Mouse (Mus musculus) neural tube, embryonic 13.5 days (tissue): ENCODE measurements around the gene Hspa2. TPM values are rescaled to one million over a fixed set of nuclear protein-coding genes. Genes with fewer than 3 reads are reported as not detected.

Source experiments
- ATAC-seq: fragments of 200-750 bp; cut with Nextera tagmentation; 2 replicates; pipeline ENCODE4 v1.8.0; 2017; ENCODE audit warnings: low read depth, mild to moderate bottlenecking, moderate TSS enrichment, moderate library complexity
- H3K27ac ChIP-seq: fragments of 300-500 bp; sonication (generic); replicated peaks from 2 replicates; pipeline ENCODE4 v1.5.1; 2015; ENCODE audit warnings: moderate library complexity, mild to moderate bottlenecking, inconsistent platforms
- H3K27me3 ChIP-seq: fragments of 300-500 bp; sonication (generic); 2 replicates; pipeline ENCODE4 v1.6.1; 2015; ENCODE audit warnings: mild to moderate bottlenecking, inconsistent platforms
- H3K36me3 ChIP-seq: fragments of 300-500 bp; sonication (generic); 2 replicates; pipeline ENCODE4 v1.6.1; 2015; ENCODE audit warnings: mild to moderate bottlenecking, inconsistent platforms
- H3K4me1 ChIP-seq: fragments of 300-500 bp; sonication (generic); replicated peaks from 2 replicates; pipeline ENCODE4 v1.6.1; 2015; ENCODE audit warnings: inconsistent platforms
- H3K4me2 ChIP-seq: fragments of 300-500 bp; sonication (generic); 2 replicates; pipeline ENCODE4 v1.6.1; 2015; ENCODE audit warnings: inconsistent platforms, mild to moderate bottlenecking, moderate library complexity
- H3K4me3 ChIP-seq: fragments of 300-500 bp; sonication (generic); 2 replicates; pipeline ENCODE4 v1.5.1; 2015; ENCODE audit warnings: mild to moderate bottlenecking, inconsistent platforms
- H3K9ac ChIP-seq: fragments of 300-500 bp; sonication (generic); 2 replicates; pipeline ENCODE4 v1.6.1; 2015; ENCODE audit warnings: moderate library complexity, mild to moderate bottlenecking, inconsistent platforms
- H3K9me3 ChIP-seq: fragments of 300-500 bp; sonication (generic); 2 replicates; pipeline ENCODE4 v1.6.1; 2016; ENCODE audit warnings: inconsistent platforms
- WGBS: fragments of 180-500 bp; shearing (Covaris S2); methylation state at CpG from one replicate; pipeline ENCODE4 v1.1.7; 2015; 5-methylcytosine and 5-hydroxymethylcytosine counted together
- polyA plus RNA-seq: library from polyadenylated mRNA; unstranded; fragments of >200 nt; fragmentation: Nextera tagmentation; extraction: Ambion mirVana; gene quantifications from 2 replicates; pipeline ENCODE4 v1.2.1, GENCODE M21; 2015

Hspa2 gene
- polyA plus RNA-seq, 1 experiment from 2014 or later: 4.6 TPM

DNA sequence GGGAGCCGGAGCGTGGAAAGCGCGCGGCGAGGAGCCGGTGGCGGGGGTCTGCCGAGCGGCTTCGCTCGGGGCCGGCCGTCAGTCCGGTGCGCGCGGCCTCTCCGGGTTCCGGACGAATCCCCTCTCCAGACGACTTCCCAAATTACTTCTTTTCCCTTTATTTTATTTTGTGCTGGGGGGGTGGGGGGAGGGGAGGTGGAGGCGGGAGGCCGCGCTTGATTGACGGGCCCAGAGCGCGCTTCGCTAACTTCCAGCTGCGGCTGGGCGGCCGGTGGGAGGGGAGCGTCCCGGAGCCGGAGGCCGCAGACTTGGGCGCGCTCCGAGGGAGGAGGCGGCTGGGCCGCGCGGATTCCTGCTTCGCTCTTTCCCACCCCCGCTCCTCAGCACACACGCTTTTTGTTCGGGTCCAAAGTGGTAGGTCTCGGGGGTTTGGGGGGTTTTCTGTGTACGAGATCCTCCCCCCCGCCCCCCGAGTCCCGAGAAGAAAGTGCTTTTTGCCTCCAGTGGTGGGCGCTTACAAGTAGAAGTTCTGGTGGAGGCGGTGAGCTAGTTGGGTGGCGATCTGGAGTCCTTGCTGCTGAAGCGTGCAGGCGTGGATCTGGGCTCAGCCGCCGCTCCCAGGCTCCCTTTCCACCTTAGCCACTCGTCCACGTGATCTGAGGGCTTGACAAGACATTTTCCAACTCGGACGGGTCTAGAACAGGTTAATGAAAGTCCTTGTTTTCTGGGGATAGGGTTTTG, 33.0 kb upstream of the Hspa2 start:
- WGBS: under 1% methylated on average over 54 of the region's 63 CpGs
- peaks cover 51% of the 10 kb centered on the region for H3K4me1 ChIP-seq
- H3K9me3 ChIP-seq: no peaks in the 10 kb centered on the region
- no peaks in the 10 kb centered on the region for H3K27me3 ChIP-seq
- H3K4me3 ChIP-seq: peak overlapping the region; percentile 84
- peak overlapping the region; percentile 97 for H3K9ac ChIP-seq
- peak overlapping the region; percentile 98 for H3K27ac ChIP-seq
- peak overlapping the region; percentile 86 for H3K4me2 ChIP-seq
- peak; percentile 25 for ATAC-seq
- H3K36me3 ChIP-seq: no peaks in the 10 kb centered on the region

- no peak for ATAC-seq
- peaks cover 42% of the 10 kb centered on the region for H3K4me1 ChIP-seq
- peak overlapping the region; percentile 97; the same call in 1 of the 2 replicates for H3K9ac ChIP-seq
- peak overlapping the region; percentile 86 for H3K4me2 ChIP-seq
- no peaks in the 10 kb centered on the region for H3K36me3 ChIP-seq
- H3K9me3 ChIP-seq: no peaks in the 10 kb centered on the region
- no peak overlapping the region for H3K27ac ChIP-seq
- H3K4me3 ChIP-seq: peak overlapping the region; percentile 84
- no peaks in the 10 kb centered on the region for H3K27me3 ChIP-seq
- WGBS: 43% methylated on average over 7 of the region's 7 CpGs
These were observed 31.9 kb upstream of the Hspa2 start for GRCm38 (mm10) chr12:76372046-76372445.

GRCm38 (mm10) chr12:76372881-76373818, 30.8 kb upstream of the Hspa2 start:
- H3K4me1 ChIP-seq: peaks cover 31% of the 10 kb centered on the region
- H3K27ac ChIP-seq: no peak overlapping the region
- no peaks in the 10 kb centered on the region for H3K9me3 ChIP-seq
- no peaks in the 10 kb centered on the region for H3K27me3 ChIP-seq
- no peak for ATAC-seq
- 0 out of 2 replicates have a peak overlapping the region, but pooled peaks have one; percentile 8 for H3K9ac ChIP-seq
- H3K4me3 ChIP-seq: no peak overlapping the region
- H3K4me2 ChIP-seq: no peak overlapping the region; the same call in 1 of the 2 replicates
- H3K36me3 ChIP-seq: no peaks in the 10 kb centered on the region
- 75% methylated on average over 5 of the region's 7 CpGs for WGBS

- 57% methylated on average over 6 of the region's 6 CpGs for WGBS
- Histone ChIP-seq H3K27me3 (no peaks in the 10 kb centered on the region), H3K9me3 (no peaks in the 10 kb centered on the region), H3K4me1 (peaks cover 25% of the 10 kb centered on the region), H3K4me2 (no peak overlapping the region), H3K4me3 (no peak overlapping the region), H3K9ac (no peak overlapping the region), H3K36me3 (no peaks in the 10 kb centered on the region), H3K27ac (no peak overlapping the region)
- no peak for ATAC-seq
These were observed 30.0 kb upstream of the Hspa2 start for GRCm38 (mm10) chr12:76373991-76374390.

DNA sequence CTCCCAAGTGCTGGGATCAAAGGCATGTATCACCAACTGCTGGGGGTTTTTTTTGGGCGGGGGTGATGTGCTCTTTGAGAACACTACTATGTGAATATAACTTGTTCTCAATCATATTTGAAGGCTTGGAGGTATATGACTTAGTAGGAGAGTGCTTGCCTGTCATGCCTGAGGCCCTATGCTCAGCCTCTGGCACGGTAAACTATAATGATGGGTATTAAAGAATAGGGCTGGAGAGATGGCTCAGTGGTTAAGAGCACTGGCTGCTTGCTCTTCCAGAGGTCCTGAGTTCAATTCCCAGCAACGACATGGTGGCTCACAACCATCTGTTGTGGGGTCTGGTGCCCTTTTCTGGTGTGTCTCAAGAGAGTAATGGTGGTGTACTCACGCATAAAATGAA, 29.1 kb upstream of the Hspa2 start:
- ATAC-seq: no peak
- no peak overlapping the region for H3K9ac ChIP-seq
- no peaks in the 10 kb centered on the region for H3K27me3 ChIP-seq
- no peaks in the 10 kb centered on the region for H3K36me3 ChIP-seq
- no peak overlapping the region for H3K4me2 ChIP-seq
- no peaks in the 10 kb centered on the region for H3K9me3 ChIP-seq
- WGBS: 79% methylated on average over 4 of the region's 4 CpGs
- H3K4me3 ChIP-seq: no peak overlapping the region
- peaks cover 25% of the 10 kb centered on the region for H3K4me1 ChIP-seq
- no peak overlapping the region for H3K27ac ChIP-seq

DNA sequence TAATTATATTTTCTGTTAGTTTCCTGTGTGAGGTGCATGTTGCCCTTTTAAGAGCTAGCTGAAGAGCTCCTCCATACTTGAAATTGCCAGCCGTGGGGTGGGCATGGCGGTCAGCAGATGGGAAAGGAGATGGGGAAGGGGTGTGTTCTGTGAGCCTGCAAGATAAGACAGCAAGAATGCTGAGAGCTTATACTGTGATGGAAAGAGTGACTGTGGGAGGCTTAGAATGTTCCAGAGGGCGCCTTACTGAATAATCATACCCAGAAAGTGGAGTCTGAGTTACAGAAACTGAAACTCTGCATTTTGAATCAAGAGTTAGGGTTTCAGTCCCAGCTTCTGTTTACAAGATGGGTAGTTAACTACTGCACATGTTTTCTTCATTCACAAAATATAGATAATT, 28.5 kb upstream of the Hspa2 start:
- no peak for ATAC-seq

DNA sequence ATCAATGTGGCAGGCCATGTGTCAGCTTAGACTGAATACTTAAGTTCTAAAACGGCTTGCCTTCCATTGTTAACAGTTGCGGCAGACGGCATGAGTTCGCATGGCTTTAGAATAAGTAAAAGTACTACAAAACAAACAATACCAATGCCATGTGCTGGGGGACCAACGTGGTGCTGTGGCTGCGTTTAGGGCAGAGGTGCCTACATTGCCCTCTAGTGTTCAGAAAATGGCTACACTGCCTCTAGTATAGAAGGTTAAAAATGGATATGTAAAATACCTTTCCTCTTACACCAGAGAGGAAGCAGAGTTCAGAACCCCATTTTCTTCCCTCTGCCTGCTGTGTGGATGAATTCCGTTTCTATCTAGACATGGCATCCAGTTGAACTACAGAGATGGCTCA, 27.3 kb upstream of the Hspa2 start:
- Histone ChIP-seq H3K4me1 (peaks cover 21% of the 10 kb centered on the region), H3K27me3 (no peaks in the 10 kb centered on the region), H3K27ac (no peak overlapping the region), H3K9ac (no peak overlapping the region), H3K4me3 (no peak overlapping the region), H3K36me3 (no peaks in the 10 kb centered on the region), H3K9me3 (no peaks in the 10 kb centered on the region), H3K4me2 (no peak overlapping the region)
- WGBS: 33% methylated on average over 7 of the region's 7 CpGs
- no peak for ATAC-seq

More for the DNA sequence above, 28.5 kb upstream of the Hspa2 start:
- H3K4me3 ChIP-seq: no peak overlapping the region
- no peaks in the 10 kb centered on the region for H3K9me3 ChIP-seq
- no peak overlapping the region for H3K9ac ChIP-seq
- H3K27me3 ChIP-seq: no peaks in the 10 kb centered on the region
- 89% methylated on average over 3 of the region's 3 CpGs for WGBS
- H3K4me2 ChIP-seq: no peak overlapping the region
- no peaks in the 10 kb centered on the region for H3K36me3 ChIP-seq
- H3K4me1 ChIP-seq: peaks cover 25% of the 10 kb centered on the region
- H3K27ac ChIP-seq: no peak overlapping the region

GRCm38 (mm10) chr12:76377059-76377458, 26.9 kb upstream of the Hspa2 start:
- no peak overlapping the region for H3K4me2 ChIP-seq
- no peak overlapping the region for H3K4me3 ChIP-seq
- no peak overlapping the region for H3K27ac ChIP-seq
- no peaks in the 10 kb centered on the region for H3K9me3 ChIP-seq
- no peaks in the 10 kb centered on the region for H3K36me3 ChIP-seq
- no peaks in the 10 kb centered on the region for H3K27me3 ChIP-seq
- WGBS: 93% methylated on average over 6 of the region's 6 CpGs
- peak; percentile 27; the same call in 1 of the 2 replicates for ATAC-seq
- no peak overlapping the region for H3K9ac ChIP-seq
- peaks cover 17% of the 10 kb centered on the region for H3K4me1 ChIP-seq

DNA sequence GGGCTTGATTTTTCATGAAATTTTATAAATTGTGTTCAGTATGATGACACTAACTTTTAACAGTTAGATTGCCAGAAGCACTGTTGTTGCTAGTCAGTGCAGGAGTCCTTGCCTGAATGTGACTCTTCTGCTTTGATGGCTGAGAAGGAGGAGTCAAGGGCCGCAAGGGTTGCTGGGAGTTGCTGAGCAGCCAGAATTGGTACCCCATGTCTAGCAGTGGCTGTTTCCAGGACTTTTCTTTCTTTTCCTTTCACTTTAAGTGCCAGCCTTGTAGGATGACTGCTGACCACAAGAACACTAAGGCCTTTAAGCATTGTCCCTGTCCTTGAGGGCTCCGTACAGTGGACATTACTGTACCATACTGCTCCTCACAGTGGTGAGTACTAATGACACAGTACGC, 26.2 kb upstream of the Hspa2 start:
- no peaks in the 10 kb centered on the region for H3K9me3 ChIP-seq
- no peak overlapping the region for H3K4me3 ChIP-seq
- no peak overlapping the region for H3K9ac ChIP-seq
- H3K27me3 ChIP-seq: no peaks in the 10 kb centered on the region
- H3K36me3 ChIP-seq: no peaks in the 10 kb centered on the region
- 89% methylated on average over 3 of the region's 3 CpGs for WGBS
- no peak overlapping the region for H3K27ac ChIP-seq
- no peak overlapping the region for H3K4me2 ChIP-seq
- ATAC-seq: no peak
- peaks cover 10% of the 10 kb centered on the region for H3K4me1 ChIP-seq

DNA sequence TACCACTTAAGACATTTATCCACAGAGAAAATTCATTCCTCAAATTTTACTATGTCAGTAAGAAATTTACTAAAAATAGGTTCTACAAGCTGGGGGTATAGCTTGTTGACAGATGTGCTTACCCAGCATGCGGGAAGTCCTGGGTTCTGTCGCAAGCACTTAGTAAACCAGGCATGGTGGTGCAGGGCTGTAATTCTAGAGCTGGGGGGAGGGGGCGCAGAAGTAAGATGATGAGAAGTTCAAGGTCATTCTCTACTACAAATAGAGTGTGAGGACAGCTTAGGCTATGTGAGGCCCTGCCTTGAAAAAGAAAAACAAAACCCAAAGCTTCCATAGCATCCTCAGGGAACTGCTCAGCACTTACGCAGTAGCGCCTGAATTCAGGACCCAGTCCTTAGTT, 25.4 kb upstream of the Hspa2 start:
- Histone ChIP-seq H3K4me2 (no peak overlapping the region), H3K9ac (no peak overlapping the region), H3K27me3 (no peaks in the 10 kb centered on the region), H3K27ac (no peak overlapping the region), H3K9me3 (no peaks in the 10 kb centered on the region), H3K4me1 (peaks cover 5% of the 10 kb centered on the region), H3K36me3 (no peaks in the 10 kb centered on the region), H3K4me3 (no peak overlapping the region)
- ATAC-seq: no peak
- 91% methylated on average over 5 of the region's 5 CpGs for WGBS

- H3K4me2 ChIP-seq: no peak overlapping the region
- no peak overlapping the region for H3K4me3 ChIP-seq
- ATAC-seq: no peak
- H3K36me3 ChIP-seq: 0 out of 2 replicates have a peak, but pooled peaks cover 2% of the 10 kb centered on the region
- H3K9ac ChIP-seq: no peak overlapping the region
- no peaks in the 10 kb centered on the region for H3K4me1 ChIP-seq
- no peaks in the 10 kb centered on the region for H3K27me3 ChIP-seq
- 90% methylated on average over 7 of the region's 7 CpGs for WGBS
- H3K27ac ChIP-seq: no peak overlapping the region
- H3K9me3 ChIP-seq: no peaks in the 10 kb centered on the region
These were observed 23.8 kb upstream of the Hspa2 start for GRCm38 (mm10) chr12:76380151-76380550.

GRCm38 (mm10) chr12:76385342-76385741, 18.6 kb upstream of the Hspa2 start:
- Histone ChIP-seq H3K9me3 (no peaks in the 10 kb centered on the region), H3K4me3 (no peak overlapping the region), H3K27me3 (no peaks in the 10 kb centered on the region), H3K4me2 (no peak overlapping the region), H3K9ac (no peak overlapping the region), H3K4me1 (no peaks in the 10 kb centered on the region), H3K27ac (no peak overlapping the region), H3K36me3 (peaks cover 22% of the 10 kb centered on the region)
- 96% methylated on average over 8 of the region's 8 CpGs for WGBS
- no peak for ATAC-seq
